Mouse (Mus musculus) neural tube, embryonic 11.5 days (tissue): ENCODE data around the gene Arf1. TPM values are rescaled to one million over a fixed set of nuclear protein-coding genes. Genes with fewer than 3 reads are reported as not detected.

Source experiments
- ATAC-seq: fragments of 200-750 bp; cut with Nextera tagmentation; 2 replicates; pipeline ENCODE4 v1.8.0; 2017; ENCODE audit warnings: moderate number of reproducible peaks, mild to moderate bottlenecking, moderate TSS enrichment, moderate library complexity; ENCODE audit not compliant: insufficient read depth, low FRiP score, low TSS enrichment
- DNase-seq: peaks from one replicate; pipeline ENCODE4 v3.0.0-alpha.2; 2015; ENCODE audit warnings: low spot score
- H3K27ac ChIP-seq: fragments of 300-500 bp; sonication (generic); 2 replicates; pipeline ENCODE4 v1.5.1; 2014; ENCODE audit warnings: low read depth, mild to moderate bottlenecking, low read length
- H3K27me3 ChIP-seq: fragments of 300-500 bp; sonication (generic); 2 replicates; pipeline ENCODE4 v1.6.1; 2014; ENCODE audit warnings: mild to moderate bottlenecking, low read length, mixed read lengths; ENCODE audit not compliant: control insufficient read depth, insufficient read depth
- H3K36me3 ChIP-seq: fragments of 300-500 bp; sonication (generic); 2 replicates; pipeline ENCODE4 v1.6.1; 2014; ENCODE audit warnings: mild to moderate bottlenecking, low read length, moderate library complexity, mixed read lengths; ENCODE audit not compliant: control insufficient read depth, insufficient read depth
- H3K4me1 ChIP-seq: fragments of 300-500 bp; sonication (generic); 2 replicates; pipeline ENCODE4 v1.6.1; 2014; ENCODE audit warnings: low read length, mixed read lengths; ENCODE audit not compliant: control insufficient read depth, insufficient read depth
- H3K4me2 ChIP-seq: fragments of 300-500 bp; sonication (generic); 2 replicates; pipeline ENCODE4 v1.6.1; 2014; ENCODE audit warnings: low read depth, mild to moderate bottlenecking, moderate library complexity
- H3K4me3 ChIP-seq: fragments of 300-500 bp; sonication (generic); 2 replicates; pipeline ENCODE4 v1.5.1; 2014; ENCODE audit warnings: low read depth, low read length
- H3K9ac ChIP-seq: fragments of 300-500 bp; sonication (generic); 2 replicates; pipeline ENCODE4 v1.6.1; 2014; ENCODE audit warnings: mild to moderate bottlenecking, low read length
- H3K9me3 ChIP-seq: fragments of 300-500 bp; sonication (generic); 2 replicates; pipeline ENCODE4 v1.6.1; 2016; ENCODE audit warnings: low read length; ENCODE audit not compliant: control insufficient read depth
- WGBS: fragments of 180-500 bp; shearing (Covaris S2); extraction: QIAGEN DNeasy Blood & Tissue Kit; methylation state at CpG from one replicate; pipeline ENCODE4 v1.1.7; 2014; 5-methylcytosine and 5-hydroxymethylcytosine counted together
- polyA plus RNA-seq: library from polyadenylated mRNA; unstranded; fragments of >200 nt; fragmentation: Nextera tagmentation; extraction: Ambion mirVana; gene quantifications from 2 replicates; pipeline ENCODE4 v1.2.1, GENCODE M21; 2014

Gene Arf1
- polyA plus RNA-seq, 1 experiment from 2014 or later = 670 TPM

- Histone ChIP-seq H3K4me3 (no peak overlapping the region), H3K36me3 (no peaks in the 10 kb centered on the region), H3K9me3 (no peaks in the 10 kb centered on the region), H3K4me1 (no peaks in the 10 kb centered on the region), H3K4me2 (no peak overlapping the region), H3K9ac (no peak overlapping the region), H3K27me3 (peaks cover 14% of the 10 kb centered on the region), H3K27ac (no peak overlapping the region)
- ATAC-seq (no peak), DNase-seq (no peak)
- WGBS = 79% methylated on average over 4 of the region's 4 CpGs
These were observed 57.5 kb downstream of the Arf1 start for GRCm38 (mm10) chr11:59170549-59170948.

GRCm38 (mm10) chr11:59169807-59170206 is 58.3 kb downstream of the Arf1 start:
- Histone ChIP-seq H3K36me3 (no peaks in the 10 kb centered on the region), H3K9me3 (no peaks in the 10 kb centered on the region), H3K27ac (no peak overlapping the region), H3K9ac (no peak overlapping the region), H3K4me3 (no peak overlapping the region), H3K27me3 (peaks cover 6% of the 10 kb centered on the region), H3K4me1 (no peaks in the 10 kb centered on the region), H3K4me2 (no peak overlapping the region)
- ATAC-seq (no peak), DNase-seq (no peak)
- 71% methylated on average over 3 of the region's 3 CpGs for WGBS

DNA sequence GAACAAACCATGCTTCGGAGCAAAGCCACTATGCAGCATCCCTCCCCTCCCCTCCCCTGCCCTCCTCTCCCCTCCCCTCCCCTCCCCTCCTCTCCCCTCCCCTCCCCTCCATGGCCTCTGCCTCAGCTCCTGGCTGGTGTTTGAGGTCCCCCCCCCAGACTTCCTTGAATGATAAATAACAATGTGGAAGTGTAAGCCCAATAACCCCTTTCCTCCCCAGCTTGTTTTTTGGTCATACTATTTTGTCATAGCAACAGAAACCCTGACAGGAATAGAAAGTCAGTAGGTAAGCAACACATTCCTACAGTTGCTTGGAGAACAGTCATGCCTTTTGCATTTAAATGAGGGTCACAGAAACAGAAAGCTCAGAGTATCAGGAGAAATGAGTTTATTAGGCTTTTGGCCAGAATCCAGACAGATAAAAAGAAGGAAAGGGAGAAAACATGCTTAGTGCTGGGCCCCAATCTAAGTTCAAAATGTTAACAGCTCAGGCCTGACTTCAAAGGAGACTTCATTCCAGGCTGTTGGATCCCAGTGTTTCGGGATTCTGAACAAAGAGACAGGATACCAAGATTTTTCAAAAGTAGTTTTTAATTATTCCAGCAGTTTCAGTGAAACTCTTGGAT is 62.3 kb downstream of the Arf1 start:
- DNase-seq (no peak), ATAC-seq (no peak)
- H3K9ac ChIP-seq = no peak overlapping the region
- H3K27me3 ChIP-seq = no peaks in the 10 kb centered on the region
- H3K36me3 ChIP-seq = no peaks in the 10 kb centered on the region
- H3K4me2 ChIP-seq = no peak overlapping the region
- 64% methylated on average over 2 of the region's 2 CpGs for WGBS
- no peak overlapping the region for H3K4me3 ChIP-seq
- H3K27ac ChIP-seq = no peak overlapping the region
- no peaks in the 10 kb centered on the region for H3K9me3 ChIP-seq
- H3K4me1 ChIP-seq = peaks cover 3% of the 10 kb centered on the region; the same call in 1 of the 2 replicates

GRCm38 (mm10) chr11:59164384-59164783 is 63.7 kb downstream of the Arf1 start:
- 84% methylated on average over 9 of the region's 9 CpGs for WGBS
- Histone ChIP-seq H3K4me2 (peak overlapping the region; percentile 70), H3K27me3 (no peaks in the 10 kb centered on the region), H3K9me3 (no peaks in the 10 kb centered on the region), H3K4me3 (no peak overlapping the region; the same call in 1 of the 2 replicates), H3K4me1 (peaks cover 3% of the 10 kb centered on the region; the same call in 1 of the 2 replicates), H3K27ac (0 out of 2 replicates have a peak overlapping the region, but pooled peaks have one; percentile 88), H3K9ac (peak overlapping the region; percentile 32; the same call in 1 of the 2 replicates), H3K36me3 (no peaks in the 10 kb centered on the region)
- DNase-seq (no peak), ATAC-seq (no peak)

DNA sequence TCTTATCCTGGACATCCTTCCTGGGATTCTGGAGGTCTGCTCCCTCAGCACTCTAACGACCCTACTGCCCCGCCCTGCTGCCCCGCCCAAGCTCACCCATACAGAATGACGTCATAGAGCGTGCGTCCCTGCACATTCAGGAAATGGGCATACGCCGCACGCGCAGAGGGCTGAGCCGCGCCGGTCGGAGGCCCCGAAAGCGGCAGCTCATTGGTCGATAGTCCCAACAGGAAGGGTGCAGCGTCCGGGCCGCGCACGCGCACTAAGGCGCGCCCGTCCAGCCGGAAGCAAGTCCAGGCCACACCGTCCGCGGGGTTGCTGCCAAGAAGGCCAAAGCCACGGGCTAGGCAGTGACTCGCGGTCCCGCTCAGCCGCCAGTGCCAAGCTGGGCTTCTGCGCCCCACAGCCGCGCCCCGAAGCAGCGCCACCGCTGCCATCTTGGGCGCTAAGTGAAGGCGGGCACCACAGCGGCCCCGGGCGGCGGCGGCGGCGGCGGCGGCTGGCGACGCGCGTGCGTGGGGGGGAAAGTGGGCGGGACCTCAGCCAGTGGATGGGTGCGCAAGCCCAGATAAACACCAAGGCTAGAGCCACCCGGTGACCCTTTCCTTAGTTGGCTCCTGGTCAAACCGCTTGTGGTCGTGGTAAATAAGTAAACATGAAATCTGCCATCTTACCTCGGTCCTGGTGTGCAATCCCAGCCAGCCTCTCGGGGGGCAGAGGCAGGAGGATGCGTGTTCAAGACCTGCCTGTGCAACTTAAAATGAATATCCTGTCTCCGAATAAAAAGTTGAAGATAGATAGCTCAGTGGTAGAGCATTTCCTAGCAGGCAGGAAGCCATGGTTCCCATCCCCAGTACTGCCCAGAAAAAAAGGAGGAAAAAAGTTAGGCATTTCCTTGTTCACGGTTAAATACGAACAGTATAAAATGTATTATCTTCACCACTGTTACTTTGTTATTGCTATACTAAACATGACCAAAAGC is 64.5 kb downstream of the Arf1 start, which contains the start of gene Iba57:
Iba57 (minus strand) TSS at position 485 of the 982 bp plus-strand sequence.
- DNase-seq (peak; percentile 99), ATAC-seq (peak; percentile 99)
- H3K9ac ChIP-seq = peak within 1 kb of the TSS; percentile 73
- H3K27me3 ChIP-seq = no peaks in the 10 kb centered on the region
- WGBS = 2% methylated on average over 59 of the region's 68 CpGs
- H3K9me3 ChIP-seq = no peaks in the 10 kb centered on the region
- peaks cover 3% of the 10 kb centered on the region; the same call in 1 of the 2 replicates for H3K4me1 ChIP-seq
- peak within 1 kb of the TSS; percentile 88 for H3K27ac ChIP-seq
- peak within 1 kb of the TSS; percentile 70 for H3K4me2 ChIP-seq
- no peaks in the 10 kb centered on the region for H3K36me3 ChIP-seq
- peak within 1 kb of the TSS; percentile 58 for H3K4me3 ChIP-seq

DNA sequence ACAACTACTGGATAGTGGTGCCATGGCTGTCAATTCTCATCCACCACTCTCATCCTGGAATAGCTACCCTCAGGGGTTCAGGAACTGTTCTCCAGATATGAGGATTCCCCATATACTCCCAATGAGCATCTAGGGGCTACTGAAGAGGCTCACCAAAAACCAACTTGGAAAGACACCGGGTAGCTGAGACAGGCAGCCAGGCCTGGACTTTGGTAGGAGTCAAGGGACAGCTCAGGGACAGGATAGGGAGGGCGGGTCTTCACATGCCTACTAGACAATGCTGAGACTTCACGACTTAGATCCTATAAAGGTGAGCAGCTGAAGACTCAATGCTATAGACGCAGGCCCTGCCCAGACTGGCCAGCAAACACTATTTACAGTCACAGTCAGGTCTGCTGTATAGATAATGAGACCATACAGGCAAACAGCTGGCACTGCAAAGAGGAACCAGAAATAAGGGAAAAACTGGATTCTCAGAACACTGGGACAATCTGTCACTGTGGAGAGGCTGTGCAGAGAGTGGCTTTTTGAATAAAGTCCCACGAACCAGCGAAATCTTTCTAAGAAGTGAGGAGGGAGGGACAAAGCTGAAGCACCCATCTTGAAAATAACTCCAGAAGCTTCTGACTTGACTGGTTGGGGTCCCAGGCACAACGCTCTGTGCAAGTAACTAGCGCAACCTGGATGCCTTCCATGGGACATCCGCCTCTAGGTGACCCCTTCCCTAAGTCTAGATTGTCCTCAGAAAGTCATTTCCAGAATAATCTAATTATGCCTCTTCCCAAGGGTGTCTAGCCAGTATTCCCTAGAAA is 65.4 kb downstream of the Arf1 start:
- ATAC-seq (no peak; the same call in 1 of the 2 replicates), DNase-seq (peak; percentile 20)
- 60% methylated on average over 9 of the region's 9 CpGs for WGBS
- Histone ChIP-seq H3K4me2 (peak overlapping the region; percentile 70), H3K9ac (0 out of 2 replicates have a peak overlapping the region, but pooled peaks have one; percentile 2), H3K36me3 (no peaks in the 10 kb centered on the region; the same call in 1 of the 2 replicates), H3K27ac (peak overlapping the region; percentile 88), H3K27me3 (no peaks in the 10 kb centered on the region), H3K9me3 (no peaks in the 10 kb centered on the region), H3K4me1 (peaks cover 3% of the 10 kb centered on the region; the same call in 1 of the 2 replicates), H3K4me3 (peak overlapping the region; percentile 58)
